Mouse (Mus musculus): ENCODE data around the gene Cnnm2.

DNA sequence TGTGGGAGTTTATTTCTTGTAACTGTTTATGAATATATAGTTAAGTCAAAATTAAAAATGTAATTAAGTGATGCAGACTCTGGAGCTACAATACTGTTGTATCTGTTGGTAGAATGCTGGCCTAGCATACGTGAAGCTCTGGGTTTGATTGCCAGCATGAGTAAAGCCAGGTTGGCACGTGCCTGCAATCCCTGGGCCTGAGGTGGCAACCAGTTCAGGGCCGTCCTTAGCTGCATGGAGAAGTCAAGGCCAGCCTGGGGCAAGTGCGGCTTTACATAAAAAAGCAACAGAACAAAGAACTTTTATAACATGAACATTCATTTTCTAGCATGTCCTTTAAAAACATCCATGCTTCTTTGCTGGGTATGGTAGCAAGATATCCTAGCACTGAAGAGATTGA is 79.6 kb downstream of the Cnnm2 start:
- TF ChIP-seq CTCF (IDR thresholded peaks at IDR 0.05; ENCODE audit: low read depth) (no peak), EP300 (optimal IDR thresholded peaks at IDR 0.05) (no peak)

Measured in stomach, postnatal 0 days (tissue).